ENCODE assay signal across 7 mouse cellular contexts in the genomic region with DNA sequence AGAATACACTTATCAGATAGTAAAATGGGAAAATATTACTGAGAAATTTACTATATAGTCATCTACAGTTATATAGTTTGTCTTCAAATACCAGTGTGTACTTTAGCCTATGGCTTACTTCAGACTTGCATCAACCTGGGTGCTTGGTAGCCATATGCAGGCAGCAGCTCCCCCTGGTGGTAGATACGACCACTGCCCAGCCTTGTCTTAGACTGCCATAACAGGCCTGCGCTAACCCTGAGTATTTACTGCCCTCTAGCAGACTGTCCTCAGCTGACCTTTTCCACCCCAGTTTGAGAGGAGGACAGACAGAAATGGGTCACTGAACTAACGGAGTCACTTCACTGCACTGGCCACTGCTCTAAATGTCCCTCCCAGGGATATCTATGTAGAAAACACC.
A peak's percentile ranks its signal among the peaks of the same experiment; 100 is the strongest.
DNase-seq lines count a peak whose midpoint lies in the region; ATAC-seq and TF ChIP-seq lines count a peak whose summit lies in the region.

No protein-coding gene starts in this region.

- peak; percentile 83 for ATAC-seq in intestine, embryonic 14.5 days (replicated peaks; ENCODE audit: low FRiP score, low TSS enrichment, low read depth)
- peak; percentile 91 for ATAC-seq in midbrain, embryonic 13.5 days

- H3K4me2 ChIP-seq in intestine, embryonic 14.5 days (ENCODE audit: low read length) = no peak overlapping the region
- H3K4me2 ChIP-seq in midbrain, embryonic 13.5 days (replicated peaks) = no peak overlapping the region

- no peak for TF ChIP-seq POLR2A in small intestine, adult 2 months (IDR thresholded peaks at IDR 0.05; ENCODE audit: low read depth, low read length)

- H3K4me1 ChIP-seq in intestine, embryonic 14.5 days (replicated peaks; ENCODE audit: control insufficient read depth, insufficient read depth, low read length) = peaks cover 20% of the 10 kb centered on the region; the same call in 1 of the 2 replicates
- H3K4me1 ChIP-seq in limb, embryonic 10.5 days = peaks cover 20% of the 10 kb centered on the region; the same call in 1 of the 2 replicates
- H3K4me1 ChIP-seq in midbrain, embryonic 13.5 days (replicated peaks) = peaks cover 2% of the 10 kb centered on the region
- peaks cover 3% of the 10 kb centered on the region; the same call in 1 of the 2 replicates for H3K4me1 ChIP-seq in small intestine, adult 2 months (ENCODE audit: control insufficient read depth, insufficient read depth, insufficient read length, low read length)

- intact Hi-C loops in gastrocnemius, postnatal 14 days (cut with DNase I; ENCODE audit: low total_unique reads) = no loop called here

- TF ChIP-seq CTCF in small intestine, adult 2 months (IDR thresholded peaks at IDR 0.05; ENCODE audit: extremely low read depth, insufficient read length, insufficient replicate concordance, low read depth, low read length) = peak; percentile 89; the same call in 1 of the 2 replicates

- H3K27ac ChIP-seq in intestine, embryonic 14.5 days (ENCODE audit: low read depth) = no peak overlapping the region
- H3K27ac ChIP-seq in limb, embryonic 10.5 days = no peak overlapping the region
- no peak overlapping the region for H3K27ac ChIP-seq in midbrain, embryonic 13.5 days
- H3K27ac ChIP-seq in small intestine, adult 2 months (ENCODE audit: insufficient read depth, low read depth, low read length) = no peak overlapping the region

- no peak overlapping the region for H3K9ac ChIP-seq in intestine, embryonic 14.5 days (ENCODE audit: low read length)
- no peak overlapping the region for H3K9ac ChIP-seq in midbrain, embryonic 13.5 days (replicated peaks)

- no peaks in the 10 kb centered on the region for H3K36me3 ChIP-seq in intestine, embryonic 14.5 days (ENCODE audit: control insufficient read depth, insufficient read depth, low read length)
- H3K36me3 ChIP-seq in limb, embryonic 10.5 days = no peaks in the 10 kb centered on the region
- peaks cover 21% of the 10 kb centered on the region for H3K36me3 ChIP-seq in midbrain, embryonic 13.5 days
- no peaks in the 10 kb centered on the region for H3K36me3 ChIP-seq in small intestine, adult 2 months (ENCODE audit: control insufficient read depth, insufficient read depth, low read length)

- DNase-seq in adrenal gland, adult (ENCODE audit: inconsistent age in 2 of 2, low spot score in 1 of 2) = peak; percentile 86 to 95
- DNase-seq in embryo, embryonic 10 days (ENCODE audit: low spot score) = peak; percentile 94
- peak; percentile 76 for DNase-seq in gastrocnemius, postnatal 14 days
- DNase-seq in intestine, embryonic 14.5 days (ENCODE audit: low spot score) = peak; percentile 80
- peak; percentile 87 for DNase-seq in limb, embryonic 10.5 days (ENCODE audit: low spot score)

- H3K4me3 ChIP-seq in intestine, embryonic 14.5 days (ENCODE audit: low read depth, low read length) = no peak overlapping the region
- H3K4me3 ChIP-seq in limb, embryonic 10.5 days = no peak overlapping the region
- no peak overlapping the region for H3K4me3 ChIP-seq in midbrain, embryonic 13.5 days (replicated peaks)
- no peak overlapping the region for H3K4me3 ChIP-seq in small intestine, adult 2 months (ENCODE audit: low read depth, low read length)

- 18% methylated on average over 3 of the region's 3 CpGs for WGBS in intestine, embryonic 14.5 days
- WGBS in limb, embryonic 10.5 days = 17% methylated on average over 3 of the region's 3 CpGs
- 16% methylated on average over 3 of the region's 3 CpGs for WGBS in midbrain, embryonic 13.5 days
- WGBS in small intestine, adult 2 months = 27% methylated on average over 3 of the region's 3 CpGs

- no peaks in the 10 kb centered on the region for H3K27me3 ChIP-seq in intestine, embryonic 14.5 days (replicated peaks; ENCODE audit: control insufficient read depth, insufficient read depth, low read length)
- H3K27me3 ChIP-seq in limb, embryonic 10.5 days (ENCODE audit: low read depth, poor library complexity, severe bottlenecking) = no peaks in the 10 kb centered on the region
- no peaks in the 10 kb centered on the region for H3K27me3 ChIP-seq in midbrain, embryonic 13.5 days
- H3K27me3 ChIP-seq in small intestine, adult 2 months (ENCODE audit: control insufficient read depth, insufficient read depth, low read length) = no peaks in the 10 kb centered on the region

- no peaks in the 10 kb centered on the region for H3K9me3 ChIP-seq in intestine, embryonic 14.5 days (ENCODE audit: control insufficient read depth, low read length)
- H3K9me3 ChIP-seq in limb, embryonic 10.5 days (replicated peaks) = no peaks in the 10 kb centered on the region
- no peaks in the 10 kb centered on the region for H3K9me3 ChIP-seq in midbrain, embryonic 13.5 days
